Mouse (Mus musculus) spleen, postnatal 14 days (tissue): ENCODE measurements around the gene Slco1a5.
"Not testable (repeated sequence)": the region's sequence is repeated elsewhere in the genome, so short reads cannot be mapped to it uniquely, and the experiment has no call there.

ENCODE experiments used
- DNase-seq, 2 experiments: peaks; one replicate each; pipeline ENCODE4 v3.0.0; 2021 to 2022; ENCODE audit warnings: low spot score in 2 of 2

Slco1a5 gene

DNA sequence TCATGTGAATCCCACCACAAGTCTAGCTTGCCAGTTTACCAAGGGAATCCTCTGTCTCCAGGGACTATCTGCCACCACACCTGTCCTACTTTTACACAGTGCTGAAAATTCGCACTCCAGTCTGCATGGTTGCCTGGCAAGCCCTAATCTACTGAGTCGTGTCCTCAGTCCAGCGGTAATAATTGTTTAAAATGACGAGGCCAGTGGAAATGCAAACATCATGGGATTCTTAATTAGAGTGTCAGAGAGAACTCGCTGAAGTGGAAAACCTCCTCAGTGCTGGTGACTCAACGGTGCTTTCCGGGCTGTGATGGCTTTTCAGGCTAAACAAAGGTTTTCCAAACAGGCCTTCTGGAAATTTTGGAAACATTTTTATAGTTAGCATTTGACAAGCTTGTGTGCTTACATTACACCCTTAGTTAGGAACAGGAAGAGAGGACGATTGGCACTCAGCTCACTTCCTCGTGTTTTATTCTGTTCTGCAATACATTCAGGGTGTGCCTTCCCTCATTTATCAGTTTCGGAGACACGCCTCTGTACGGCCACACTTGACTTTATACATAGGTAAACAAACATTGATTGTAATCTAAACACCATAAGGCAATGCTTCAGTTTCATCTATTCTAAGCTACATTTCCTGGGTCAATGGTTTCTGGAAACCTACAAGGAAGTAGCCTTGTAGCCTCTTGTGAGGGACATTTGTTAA, 33.2 kb downstream of the Slco1a5 start:
- no peak for DNase-seq

- no peak for DNase-seq
These were observed 46.9 kb downstream of the Slco1a5 start for GRCm38 (mm10) chr6:142275721-142276442.

GRCm38 (mm10) chr6:142250738-142251307, 72.0 kb downstream of the Slco1a5 start:
- DNase-seq: not testable (repeated sequence)

GRCm38 (mm10) chr6:142245065-142245464, 77.7 kb downstream of the Slco1a5 start:
- no peak for DNase-seq

DNA sequence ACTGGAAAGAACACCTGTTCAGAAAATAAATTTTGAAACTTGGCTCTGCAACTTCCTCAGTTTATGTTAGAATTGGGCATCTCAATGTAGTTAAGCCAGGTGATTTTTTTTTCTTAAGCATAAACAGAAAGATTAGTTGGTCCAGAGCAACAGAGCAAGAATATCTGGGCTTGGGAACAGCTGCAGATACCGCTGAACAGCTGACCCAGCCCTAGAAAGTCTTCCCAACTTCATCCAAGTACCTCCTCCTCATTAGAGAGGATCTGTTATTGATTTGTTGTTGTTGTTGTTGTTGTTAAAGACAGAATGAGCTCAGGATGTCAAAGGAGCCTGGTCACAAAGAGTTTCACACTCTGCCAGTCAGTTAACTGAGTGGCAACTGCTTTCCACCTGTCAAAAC, 83.3 kb downstream of the Slco1a5 start:
- no peak for DNase-seq

- DNase-seq: no peak
These were observed 102.6 kb downstream of the Slco1a5 start for GRCm38 (mm10) chr6:142220138-142220537.

DNA sequence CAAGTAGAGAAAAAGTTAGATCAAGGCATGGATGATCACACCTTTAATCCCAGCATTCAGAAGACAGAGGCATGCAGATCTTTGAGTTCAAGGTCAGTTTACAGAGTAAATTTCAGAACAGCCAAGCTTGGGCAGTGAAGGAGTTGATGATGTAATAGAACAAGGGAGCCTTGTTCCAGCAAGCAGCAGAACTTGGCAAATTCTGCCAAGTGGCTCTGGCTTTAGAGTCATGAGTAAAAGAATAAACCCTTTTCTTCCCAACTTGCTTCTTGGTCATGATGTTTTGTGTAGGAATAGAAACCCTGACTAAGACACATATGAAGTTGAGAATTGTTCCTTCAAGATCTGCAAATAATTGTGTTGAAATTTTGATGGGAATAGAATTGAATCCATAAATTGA, 111.0 kb downstream of the Slco1a5 start:
- no peak for DNase-seq

- DNase-seq: no peak
These were observed 113.0 kb downstream of the Slco1a5 start for GRCm38 (mm10) chr6:142209749-142210148.

DNA sequence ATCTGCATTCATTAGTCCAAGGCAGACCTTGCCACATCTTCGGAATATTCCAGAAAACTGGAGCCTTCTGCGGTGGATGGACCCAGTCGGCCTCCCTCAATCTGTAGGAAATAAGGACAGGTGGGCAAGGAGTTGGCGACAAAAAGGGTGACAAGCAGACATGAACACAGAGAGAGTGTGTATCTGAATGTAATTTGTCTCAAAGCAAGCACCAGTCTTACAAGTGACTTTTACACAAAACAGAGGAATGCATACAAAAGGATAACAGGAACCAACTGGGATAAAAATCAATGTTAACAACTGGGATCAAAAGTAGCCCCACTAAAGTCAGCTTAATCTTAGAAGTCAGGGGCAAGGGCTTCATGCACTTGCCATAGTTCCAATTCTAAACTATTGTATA, 114.4 kb downstream of the Slco1a5 start, which contains the start of gene Slco1a6:
TSS of gene Slco1a6 (minus strand) at position 101 of the 400 bp plus-strand sequence.
- DNase-seq: no peak

- DNase-seq: no peak
These were observed 122.3 kb downstream of the Slco1a5 start for GRCm38 (mm10) chr6:142200524-142200923.

GRCm38 (mm10) chr6:142194245-142194644, 128.5 kb downstream of the Slco1a5 start:
- no peak for DNase-seq

- no peak for DNase-seq
These were observed 130.8 kb downstream of the Slco1a5 start for GRCm38 (mm10) chr6:142191962-142192361.

DNA sequence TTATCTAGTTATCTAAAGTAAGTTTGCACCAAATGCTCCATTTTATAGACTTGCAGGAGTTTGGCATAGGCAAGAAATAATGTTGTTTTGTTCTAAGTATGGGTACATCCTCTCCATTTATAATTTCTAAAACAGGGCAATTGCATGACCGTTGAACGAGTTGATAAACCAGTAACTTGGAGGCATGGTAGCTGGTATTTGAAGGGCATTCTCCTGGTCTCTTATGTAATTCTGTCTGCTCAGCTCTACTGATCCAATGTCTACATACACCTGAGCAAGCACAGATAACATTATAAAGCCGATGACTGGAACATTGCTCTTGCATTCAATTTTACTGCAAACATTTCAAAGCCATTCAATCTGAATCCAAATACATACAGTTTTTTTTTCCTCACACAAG, 135.4 kb downstream of the Slco1a5 start:
- DNase-seq: no peak

GRCm38 (mm10) chr6:142185868-142186415, 136.8 kb downstream of the Slco1a5 start:
- DNase-seq: no peak
